Mouse (Mus musculus): ENCODE measurements around the gene Maff.

Gene Maff

GRCm38 (mm10) chr15:79394842-79395241 lies 48.4 kb downstream of the Maff start:
- DNase-seq (ENCODE audit: low spot score in 2 of 2) = no peak

- no peak for DNase-seq (ENCODE audit: low spot score in 2 of 2)
Measured at GRCm38 (mm10) chr15:79395281-79395680, 48.9 kb downstream of the Maff start.

- peak in 1 of 2 experiments; percentile 24 for DNase-seq (ENCODE audit: low spot score in 2 of 2)
Measured at GRCm38 (mm10) chr15:79396736-79397135, 50.3 kb downstream of the Maff start.

GRCm38 (mm10) chr15:79399231-79400052 lies 53.0 kb downstream of the Maff start:
- no peak for DNase-seq (ENCODE audit: low spot score in 2 of 2)

- no peak for DNase-seq (ENCODE audit: low spot score in 2 of 2)
Measured at GRCm38 (mm10) chr15:79400134-79400974, 53.9 kb downstream of the Maff start.

- DNase-seq (ENCODE audit: low spot score in 2 of 2) = no peak
Measured at GRCm38 (mm10) chr15:79400975-79401365, 54.5 kb downstream of the Maff start.

- DNase-seq (ENCODE audit: low spot score in 2 of 2) = no peak
Measured at GRCm38 (mm10) chr15:79402176-79402575, 55.8 kb downstream of the Maff start.

- peak; percentile 67 to 80 for DNase-seq (ENCODE audit: low spot score in 2 of 2)
Measured at GRCm38 (mm10) chr15:79402836-79403762, 56.7 kb downstream of the Maff start, which contains the start of gene Tmem184b. Gene Tmem184b, minus strand, starts transcription at chr15:79403569.

- no peak for DNase-seq (ENCODE audit: low spot score in 2 of 2)
Measured at GRCm38 (mm10) chr15:79403763-79404210, 57.4 kb downstream of the Maff start.

GRCm38 (mm10) chr15:79404277-79404676 lies 57.9 kb downstream of the Maff start:
- no peak for DNase-seq (ENCODE audit: low spot score in 2 of 2)

- DNase-seq (ENCODE audit: low spot score in 2 of 2) = no peak
Measured at GRCm38 (mm10) chr15:79406564-79406963, 60.1 kb downstream of the Maff start.

Measured in spleen, postnatal 14 days (tissue).